Comparison of ENCODE assay signal across 21 mouse cellular contexts in genomic region chr12:101815796-101816195, GRCm38 (mm10). TPM values are rescaled to one million over a fixed set of nuclear protein-coding genes. Genes with fewer than 3 reads are reported as not detected.
"Had no signal": no experiment of that assay in that cellular context is flagged by ENCODE, and none has a peak within 500 bp of the region (broad histone marks: within the 10 kb centered on the region; RNA-seq: fewer than 3 reads in every experiment).

No protein-coding gene starts in this region.

- H3K27me3 ChIP-seq: lung, embryonic 15.5 days had no signal

- H3K9me3 ChIP-seq: lung, embryonic 15.5 days; megakaryocyte, embryonic 14.5 days; midbrain, embryonic 10.5 days; midbrain, embryonic 13.5 days; neural tube, embryonic 13.5 days had no signal

- H3K27ac ChIP-seq: left cerebral cortex, adult 2 months; liver, embryonic 14.5 days; lung, embryonic 15.5 days; midbrain, embryonic 10.5 days; midbrain, embryonic 13.5 days; neural tube, embryonic 13.5 days had no signal

- ATAC-seq: midbrain, embryonic 13.5 days; midbrain, embryonic 16.5 days had no signal

- H3K36me3 ChIP-seq: lung, embryonic 15.5 days; midbrain, embryonic 10.5 days; midbrain, embryonic 13.5 days; neural tube, embryonic 13.5 days had no signal

- H3K9ac ChIP-seq: liver, embryonic 14.5 days; lung, embryonic 15.5 days; midbrain, embryonic 13.5 days; neural tube, embryonic 13.5 days had no signal

- H3K4me3 ChIP-seq: left cerebral cortex, adult 2 months; lung, embryonic 15.5 days; megakaryocyte, embryonic 14.5 days; midbrain, embryonic 10.5 days; midbrain, embryonic 13.5 days; myocyte; neural tube, embryonic 13.5 days had no signal

- DNase-seq: kidney, adult 8-10 months; kidney, postnatal 25 days; layer of hippocampus, postnatal 36 days; lung, adult 18-20 months; lung, postnatal 10 days; lung, postnatal 36 days; retina, postnatal 1 day; thymus, adult 18-20 months; thymus, postnatal 36 days had no signal

- H3K4me2 ChIP-seq: liver, embryonic 11.5 days; midbrain, embryonic 13.5 days; neural tube, embryonic 13.5 days had no signal

RNA-seq across cellular contexts. Expression of gene Fbln5, which starts 3.1 kb away (rescaled TPM):
- total RNA-seq: monocyte, adult 5-6 weeks; neutrophil, adult 5-6 weeks had no signal
